Mouse (Mus musculus) ES-E14 (cell line): ENCODE measurements at regions not wholly inside any gene's neighbourhood (a gene's known extent, or its start where the extent isn't known, plus 50 kb on each side); places are given as distances from the start of the nearest gene placed in this dataset.

Source experiments
- DNase-seq: peaks from one replicate; pipeline ENCODE4 v3.0.0-alpha.2; 2013; ENCODE audit warnings: low read depth, low spot score
- H3K27ac ChIP-seq: 2 replicates; pipeline ENCODE4 v1.5.1; 2012; ENCODE audit warnings: low read depth, mild to moderate bottlenecking, low read length, moderate library complexity, mixed read lengths; ENCODE audit not compliant: poor library complexity, insufficient read depth, severe bottlenecking
- H3K36me3 ChIP-seq: 2 replicates; pipeline ENCODE4 v1.6.1; 2012; ENCODE audit warnings: mild to moderate bottlenecking, low read length, moderate library complexity, mixed read lengths; ENCODE audit not compliant: control insufficient read depth, poor library complexity, insufficient read depth, severe bottlenecking
- H3K4me1 ChIP-seq, 2 experiments: fragments of 150-350 bp in 1 of 2; sonication (generic) in 1 of 2; 2 replicates each; pipeline ENCODE4 v1.6.1; 2012; ENCODE audit warnings: low read length in 2 of 2, mild to moderate bottlenecking in 1 of 2, mixed read lengths in 1 of 2; ENCODE audit not compliant: control insufficient read depth in 2 of 2, insufficient read depth in 2 of 2, poor library complexity in 1 of 2
- H3K4me3 ChIP-seq, 2 experiments: fragments of 150-350 bp in 1 of 2; sonication (generic) in 1 of 2; 2 replicates each; pipeline ENCODE4 v1.5.1; 2012; ENCODE audit warnings: low read length in 2 of 2, low read depth in 1 of 2, mild to moderate bottlenecking in 1 of 2, mixed read lengths in 1 of 2; ENCODE audit not compliant: insufficient read depth in 1 of 2, poor library complexity in 1 of 2, severe bottlenecking in 1 of 2
- H3K9ac ChIP-seq: 2 replicates; pipeline ENCODE4 v1.6.1; 2012; ENCODE audit warnings: low read depth, mild to moderate bottlenecking, low read length, mixed read lengths; ENCODE audit not compliant: poor library complexity, insufficient read depth, severe bottlenecking
- H3K9me3 ChIP-seq: fragments of 150-350 bp; sonication (generic); 2 replicates; pipeline ENCODE4 v1.6.1; 2012; ENCODE audit warnings: low read depth, mild to moderate bottlenecking, low read length; ENCODE audit not compliant: control insufficient read depth, insufficient read depth
- CHD2 ChIP-seq: IDR thresholded peaks from 2 replicates; pipeline ENCODE4 v1.6.1; 2014; ENCODE audit warnings: mild to moderate bottlenecking, low read depth, low read length, inconsistent platforms
- HCFC1 ChIP-seq: IDR thresholded peaks from 2 replicates; pipeline ENCODE4 v1.6.1; 2012; ENCODE audit warnings: low read length, inconsistent platforms, borderline replicate concordance; ENCODE audit not compliant: insufficient read depth
- MAFK ChIP-seq: IDR thresholded peaks from 2 replicates; pipeline ENCODE4 v1.6.1; 2014; ENCODE audit warnings: mild to moderate bottlenecking, low read depth, low read length, inconsistent platforms; ENCODE audit not compliant: insufficient read depth
- ZC3H11A ChIP-seq: IDR thresholded peaks from 2 replicates; pipeline ENCODE4 v1.6.1; 2012; ENCODE audit warnings: low read depth, mild to moderate bottlenecking, inconsistent platforms, low read length, borderline replicate concordance
- ZNF384 ChIP-seq: IDR thresholded peaks from 2 replicates; pipeline ENCODE4 v1.6.1; 2012; ENCODE audit warnings: low read depth, low read length, inconsistent platforms
- in situ Hi-C, 2 experiments: fragments of 600-800 bp; cut with MboI; formaldehyde crosslinking; loops; one replicate each; pipeline ENCODE4 v1.15.1; 2025; ENCODE audit warnings: low sequenced_read_pairs in 2 of 2, inconsistent platforms in 1 of 2; ENCODE audit not compliant: unreplicated experiment in 2 of 2

- no peak for DNase-seq
- Histone ChIP-seq H3K36me3 (no peaks in the 10 kb centered on the region), H3K27ac (no peak overlapping the region), H3K9me3 (no peaks in the 10 kb centered on the region), H3K9ac (no peak overlapping the region), H3K4me1 (no peaks in the 10 kb centered on the region), H3K4me3 (no peak overlapping the region)
- in situ Hi-C loops: no loop called here
- TF ChIP-seq CHD2 (no peak), ZC3H11A (no peak), MAFK (no peak), HCFC1 (no peak), ZNF384 (no peak)
These were observed 201.5 kb upstream of the Zfp64 start for GRCm38 (mm10) chr2:169156908-169157307.

- in situ Hi-C loops: no loop called here
- no peaks in the 10 kb centered on the region for H3K9me3 ChIP-seq
- H3K9ac ChIP-seq: no peak overlapping the region
- no peak for DNase-seq
- H3K4me3 ChIP-seq: no peak overlapping the region
- TF ChIP-seq ZNF384: no peak
- no peak for TF ChIP-seq HCFC1
- no peak for TF ChIP-seq ZC3H11A
- TF ChIP-seq CHD2: no peak
- peak; percentile 98 for TF ChIP-seq MAFK
- H3K4me1 ChIP-seq: no peaks in the 10 kb centered on the region
- no peak overlapping the region for H3K27ac ChIP-seq
- no peaks in the 10 kb centered on the region for H3K36me3 ChIP-seq
These were observed 199.5 kb upstream of the Zfp64 start for GRCm38 (mm10) chr2:169154881-169155280.

GRCm38 (mm10) chr2:169147655-169148054 lies 192.3 kb upstream of the Zfp64 start:
- Histone ChIP-seq H3K27ac (no peak overlapping the region), H3K9me3 (no peaks in the 10 kb centered on the region), H3K9ac (no peak overlapping the region), H3K4me1 (no peaks in the 10 kb centered on the region), H3K36me3 (no peaks in the 10 kb centered on the region), H3K4me3 (no peak overlapping the region)
- DNase-seq: no peak
- TF ChIP-seq CHD2 (no peak), HCFC1 (no peak), MAFK (no peak), ZC3H11A (no peak), ZNF384 (no peak)
- in situ Hi-C loops: no loop called here

- Histone ChIP-seq H3K9me3 (no peaks in the 10 kb centered on the region), H3K27ac (no peak overlapping the region), H3K4me3 (no peak overlapping the region), H3K36me3 (no peaks in the 10 kb centered on the region), H3K4me1 (no peaks in the 10 kb centered on the region), H3K9ac (no peak overlapping the region)
- DNase-seq: no peak
- in situ Hi-C loops: no loop called here
- TF ChIP-seq MAFK: no peak
These were observed 186.8 kb upstream of the Zfp64 start for GRCm38 (mm10) chr2:169142224-169142623.

GRCm38 (mm10) chr2:169133855-169134254 lies 178.5 kb upstream of the Zfp64 start:
- Histone ChIP-seq H3K4me1 (no peaks in the 10 kb centered on the region), H3K27ac (no peak overlapping the region), H3K4me3 (no peak overlapping the region), H3K9ac (no peak overlapping the region), H3K9me3 (no peaks in the 10 kb centered on the region), H3K36me3 (no peaks in the 10 kb centered on the region)
- TF ChIP-seq MAFK (no peak), CHD2 (no peak), HCFC1 (no peak), ZNF384 (no peak), ZC3H11A (no peak)
- in situ Hi-C loops: no loop called here
- no peak for DNase-seq
